Mouse (Mus musculus) cerebellum, adult 9-10 months (tissue): ENCODE measurements around the gene Tmco5.
"Not testable (repeated sequence)": the region's sequence is repeated elsewhere in the genome, so short reads cannot be mapped to it uniquely, and the experiment has no call there.

Experiments used
- DNase-seq: peaks from one replicate; pipeline ENCODE4 v3.0.0; 2022

The Tmco5 gene

DNA sequence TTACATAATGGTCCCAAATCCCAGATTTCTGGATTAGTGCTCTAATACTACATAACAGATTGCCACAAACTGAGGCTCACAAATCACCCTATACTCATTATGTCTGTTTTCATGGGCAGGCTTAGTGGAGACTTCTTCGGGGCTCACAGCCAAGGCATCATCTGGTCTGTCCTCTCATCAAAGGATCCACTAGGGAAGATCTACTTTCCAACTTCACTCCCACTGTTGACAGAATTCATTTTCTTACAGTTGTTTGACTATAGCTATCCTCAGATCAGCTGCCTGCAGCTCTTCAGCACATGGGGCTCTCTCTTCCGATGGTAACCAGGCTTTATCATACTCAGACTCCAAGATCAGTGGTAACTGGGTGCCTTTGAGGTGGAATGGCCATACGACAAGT lies 45.2 kb downstream of the Tmco5 start:
- no peak for DNase-seq

DNA sequence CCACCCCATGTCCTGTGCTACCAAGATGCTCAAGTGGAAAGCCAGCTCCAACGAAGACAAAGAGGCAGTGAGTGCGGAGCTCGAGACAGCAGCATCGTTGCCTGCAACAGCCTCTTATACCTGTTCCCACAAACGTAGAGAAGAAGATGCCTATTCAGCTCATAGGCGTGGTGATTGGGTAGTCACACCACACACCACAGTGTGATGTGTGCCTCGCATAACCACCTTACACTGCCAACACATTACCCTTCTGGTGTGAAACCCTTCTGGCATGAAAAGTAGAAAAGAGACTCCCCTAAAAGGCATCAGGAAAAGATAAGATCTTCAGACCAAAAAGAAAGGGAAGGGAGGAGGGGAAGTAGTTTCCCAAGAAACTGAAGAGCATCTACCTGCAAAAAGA lies 45.8 kb downstream of the Tmco5 start:
- no peak for DNase-seq

DNA sequence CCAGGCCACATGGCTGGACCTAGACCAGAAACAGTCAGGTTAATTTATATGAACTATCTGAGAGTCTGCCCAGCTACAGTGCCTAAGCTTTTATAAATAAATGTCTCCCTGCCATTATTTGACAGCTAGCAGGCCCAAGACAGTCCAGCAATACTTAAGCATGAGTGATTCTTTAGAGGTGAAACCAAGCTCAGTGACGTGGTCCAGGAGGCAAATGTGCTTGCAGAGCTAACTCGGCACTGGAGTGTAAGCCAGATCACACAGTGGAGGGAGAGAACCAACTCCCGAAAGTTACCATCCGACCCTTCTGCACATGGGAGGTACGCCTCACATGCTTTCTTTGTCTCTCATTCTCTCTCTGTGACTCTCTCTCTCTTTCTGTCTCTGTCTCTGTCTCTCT lies 46.7 kb downstream of the Tmco5 start:
- no peak for DNase-seq

DNA sequence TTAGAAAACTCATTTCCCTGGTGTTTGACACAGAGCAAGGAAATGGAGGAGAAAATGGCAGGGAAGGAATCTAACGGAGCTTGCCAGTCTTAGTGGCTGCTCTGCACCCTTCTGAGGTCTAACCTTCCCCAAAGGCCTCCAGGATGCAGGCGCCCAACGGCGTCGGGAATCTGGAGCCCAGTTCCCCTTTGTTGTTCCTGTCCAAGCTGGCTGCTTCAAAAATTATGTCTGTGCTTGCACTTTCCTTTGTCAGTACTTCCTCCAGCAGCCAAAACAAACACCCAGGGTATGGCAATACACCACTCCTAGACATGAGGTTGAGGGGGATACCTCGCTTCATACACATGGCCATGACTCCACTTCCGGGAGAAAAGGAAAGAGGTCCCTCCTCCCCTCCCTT lies 53.7 kb downstream of the Tmco5 start:
- no peak for DNase-seq

DNA sequence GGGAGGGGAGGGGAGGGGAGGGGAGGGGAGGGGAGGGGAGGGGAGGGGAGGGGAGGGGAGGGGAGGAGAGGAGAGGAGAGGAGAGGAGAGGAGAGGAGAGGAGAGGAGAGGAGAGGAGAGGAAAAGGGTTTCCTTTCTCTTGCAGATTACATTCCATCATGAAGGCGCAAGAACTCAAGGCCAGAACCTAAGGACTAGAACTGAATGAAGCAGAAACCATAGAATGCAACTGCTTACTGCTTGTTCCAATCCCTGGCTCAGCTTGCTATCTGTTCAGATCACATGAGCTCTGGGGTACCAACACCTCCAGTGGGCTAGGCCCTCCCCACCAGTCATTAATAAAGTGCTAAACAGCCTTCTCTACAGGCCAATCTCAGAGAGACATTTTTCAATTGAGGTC lies 55.7 kb downstream of the Tmco5 start:
- DNase-seq = not testable (repeated sequence)

DNA sequence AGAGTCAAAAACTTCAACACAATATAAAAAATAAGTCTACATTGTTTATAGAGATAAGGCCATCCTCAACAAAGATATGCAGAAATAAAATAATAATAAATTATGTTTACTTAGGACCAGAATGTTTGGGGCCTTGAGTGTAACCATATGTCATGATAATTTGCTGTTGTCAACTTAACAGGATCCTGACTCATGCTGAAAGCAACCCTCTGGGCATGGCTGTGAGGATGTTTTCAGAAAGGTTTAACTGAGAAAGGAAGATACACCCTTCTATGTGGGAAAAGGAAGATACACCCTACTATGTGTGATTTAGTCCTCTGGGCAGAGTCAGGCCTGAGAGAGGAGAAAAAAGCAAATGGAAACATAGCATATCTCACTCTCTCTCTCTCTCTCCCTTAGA lies 56.3 kb downstream of the Tmco5 start:
- no peak for DNase-seq

DNA sequence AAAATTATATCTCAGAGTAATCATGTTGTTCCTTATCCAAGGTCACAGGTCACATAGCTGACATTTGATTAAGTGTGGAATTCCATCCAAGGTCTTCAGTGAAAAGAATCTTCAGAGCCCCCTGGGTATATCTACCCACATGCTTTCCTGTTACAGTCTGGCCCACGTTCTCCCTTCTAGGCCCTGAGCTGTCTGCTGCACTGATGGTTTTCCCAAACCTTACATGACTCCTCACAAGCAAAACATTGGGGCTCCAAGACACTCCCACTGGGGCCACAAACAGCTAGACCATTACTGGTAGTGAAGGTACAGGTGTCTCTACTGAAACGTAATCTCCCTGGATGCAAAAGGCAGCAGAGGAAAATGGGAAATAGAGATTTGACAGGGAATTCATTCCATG lies 57.9 kb downstream of the Tmco5 start:
- no peak for DNase-seq

DNA sequence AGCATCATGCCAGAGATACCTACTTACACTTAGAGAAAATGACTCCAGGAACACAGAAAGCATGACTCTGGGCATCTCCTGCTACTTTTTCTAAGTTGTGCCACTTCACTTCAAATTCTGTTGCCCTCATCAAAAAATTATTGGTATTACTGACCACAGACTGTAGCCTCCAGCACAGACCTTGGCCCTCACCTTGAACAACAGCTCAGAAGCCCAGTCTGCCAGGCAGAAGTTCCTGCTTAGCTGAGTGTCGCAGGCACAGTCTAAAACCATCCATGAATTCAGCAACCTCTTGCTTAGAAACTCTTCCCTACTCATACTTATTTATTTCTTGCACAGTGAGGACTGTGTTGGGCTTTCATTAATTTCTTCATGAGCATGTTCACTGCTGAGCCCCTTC lies 58.7 kb downstream of the Tmco5 start:
- no peak for DNase-seq

DNA sequence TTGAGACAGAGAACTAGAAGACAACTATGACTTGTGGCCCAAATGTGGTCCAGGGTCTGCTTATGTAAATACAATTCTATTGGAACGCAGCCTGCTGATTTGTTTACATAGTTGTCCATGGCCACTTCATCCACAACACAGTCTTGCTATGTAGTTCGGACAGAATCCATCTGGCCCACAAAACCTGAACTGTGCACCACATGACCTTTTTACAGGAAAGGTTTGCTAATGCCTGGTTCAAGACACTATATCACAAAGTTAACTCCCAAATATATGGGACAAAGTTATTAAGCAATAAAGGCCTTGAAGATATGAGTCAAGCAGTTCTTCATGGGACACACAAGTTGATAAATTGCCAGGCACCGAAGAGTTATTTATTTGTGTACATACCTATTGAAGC lies 63.3 kb downstream of the Tmco5 start:
- no peak for DNase-seq
